Comparison of ENCODE assay signal across 31 mouse cellular contexts in genomic region chr5:57959317-57959716, GRCm38 (mm10).
DNase-seq lines count a peak whose midpoint lies in the region; ATAC-seq and TF ChIP-seq lines count a peak whose summit lies in the region.
"Had no signal": no experiment of that assay in that cellular context is flagged by ENCODE, and none has a peak within 500 bp of the region (broad histone marks: within the 10 kb centered on the region; RNA-seq: fewer than 3 reads in every experiment).

No protein-coding gene starts in this region.

- peak; percentile 69 for ATAC-seq in liver, embryonic 11.5 days (replicated peaks; ENCODE audit: low FRiP score)
- ATAC-seq in common myeloid progenitor, adult 5-6 weeks (replicated peaks; ENCODE audit: low read depth, poor library complexity, severe bottlenecking) = peak; percentile 92
- ATAC-seq in megakaryocyte progenitor cell, adult 5-6 weeks (replicated peaks; ENCODE audit: poor library complexity) = peak; percentile 90
- ATAC-seq in midbrain, embryonic 13.5 days = no peak
- ATAC-seq: forebrain, embryonic 16.5 days; hindbrain, embryonic 16.5 days; Patski had no signal

- no peaks in the 10 kb centered on the region for H3K79me2 ChIP-seq in MEL (ENCODE audit: control insufficient read depth, insufficient read depth, low read length, poor library complexity)

- 33% methylated on average over 1 of the region's 1 CpGs for WGBS in liver, embryonic 11.5 days
- 66% methylated on average over 1 of the region's 1 CpGs for WGBS in thymus, adult 2 months
- 81% methylated on average over 1 of the region's 1 CpGs for WGBS in midbrain, embryonic 13.5 days

- no peak overlapping the region for H3K4me3 ChIP-seq in liver, embryonic 11.5 days (ENCODE audit: low read depth, low read length)
- no peak overlapping the region for H3K4me3 ChIP-seq in MEL (ENCODE audit: control insufficient read depth in 1 of 2, insufficient read depth in 1 of 2, low read depth in 2 of 2, low read length in 2 of 2)
- H3K4me3 ChIP-seq in thymus, adult 2 months (ENCODE audit: control insufficient read depth, insufficient read depth, low read length) = no peak overlapping the region
- no peak overlapping the region for H3K4me3 ChIP-seq in midbrain, embryonic 13.5 days (replicated peaks)
- H3K4me3 ChIP-seq: embryonic facial prominence, embryonic 10.5 days; embryonic facial prominence, embryonic 13.5 days; erythroblast, embryonic 14.5 days; forebrain, embryonic 12.5 days; heart, adult 2 months; heart, embryonic 10.5 days; heart, embryonic 13.5 days; hindbrain, embryonic 10.5 days; hindbrain, embryonic 13.5 days had no signal

- no peak for TF ChIP-seq CTCF in MEL (IDR thresholded peaks at IDR 0.05 in 2 of 3, conservative IDR thresholded peaks at IDR 0.05 in 1 of 3; ENCODE audit: control insufficient read depth in 1 of 3, insufficient read depth in 1 of 3, low read depth in 2 of 3, low read length in 3 of 3, poor library complexity in 1 of 3, severe bottlenecking in 1 of 3)
- TF ChIP-seq CTCF in thymus, adult 2 months (IDR thresholded peaks at IDR 0.05; ENCODE audit: borderline replicate concordance, control insufficient read depth, extremely low read depth, insufficient read depth, low read length, poor library complexity) = no peak

- no peaks in the 10 kb centered on the region for H3K27me3 ChIP-seq in liver, embryonic 11.5 days (replicated peaks; ENCODE audit: control insufficient read depth, insufficient read depth, low read length)
- H3K27me3 ChIP-seq in MEL (ENCODE audit: control insufficient read depth in 1 of 2, insufficient read depth in 2 of 2, low read length in 2 of 2) = no peaks in the 10 kb centered on the region
- no peaks in the 10 kb centered on the region for H3K27me3 ChIP-seq in thymus, adult 2 months (ENCODE audit: control insufficient read depth, insufficient read depth, low read length)
- no peaks in the 10 kb centered on the region for H3K27me3 ChIP-seq in midbrain, embryonic 13.5 days
- H3K27me3 ChIP-seq: CH12.LX; embryonic facial prominence, embryonic 13.5 days; forebrain, embryonic 12.5 days; heart, embryonic 13.5 days; hindbrain, embryonic 13.5 days; Patski had no signal

- no peak overlapping the region for H3K4me2 ChIP-seq in liver, embryonic 11.5 days
- no peak overlapping the region for H3K4me2 ChIP-seq in midbrain, embryonic 13.5 days (replicated peaks)
- H3K4me2 ChIP-seq: embryonic facial prominence, embryonic 13.5 days; forebrain, embryonic 12.5 days; heart, embryonic 13.5 days; hindbrain, embryonic 13.5 days had no signal

- no peaks in the 10 kb centered on the region for H3K36me3 ChIP-seq in liver, embryonic 11.5 days (ENCODE audit: control insufficient read depth, insufficient read depth, low read length)
- H3K36me3 ChIP-seq in MEL (ENCODE audit: control insufficient read depth in 1 of 2, insufficient read depth in 2 of 2, low read length in 2 of 2) = peaks cover 0 to 5% of the 10 kb centered on the region in 2 experiments; a peak in 2 of 4 replicates
- no peaks in the 10 kb centered on the region for H3K36me3 ChIP-seq in thymus, adult 2 months (ENCODE audit: control insufficient read depth, insufficient read depth, low read length)
- H3K36me3 ChIP-seq in midbrain, embryonic 13.5 days = no peaks in the 10 kb centered on the region
- H3K36me3 ChIP-seq: embryonic facial prominence, embryonic 10.5 days; embryonic facial prominence, embryonic 13.5 days; forebrain, embryonic 12.5 days; heart, embryonic 10.5 days; heart, embryonic 13.5 days; hindbrain, embryonic 10.5 days; hindbrain, embryonic 13.5 days had no signal

- no peak for TF ChIP-seq RAD21 in MEL (IDR thresholded peaks at IDR 0.05; ENCODE audit: low read depth, low read length)

- H3K9me3 ChIP-seq in liver, embryonic 11.5 days (ENCODE audit: control insufficient read depth, low read length) = no peaks in the 10 kb centered on the region
- no peaks in the 10 kb centered on the region for H3K9me3 ChIP-seq in MEL (replicated peaks; ENCODE audit: insufficient read depth, low read length)
- H3K9me3 ChIP-seq in midbrain, embryonic 13.5 days = no peaks in the 10 kb centered on the region
- H3K9me3 ChIP-seq: embryonic facial prominence, embryonic 10.5 days; embryonic facial prominence, embryonic 13.5 days; forebrain, embryonic 12.5 days; heart, embryonic 10.5 days; heart, embryonic 13.5 days; hindbrain, embryonic 10.5 days; hindbrain, embryonic 13.5 days had no signal

- H3K4me1 ChIP-seq in liver, embryonic 11.5 days (replicated peaks; ENCODE audit: control insufficient read depth, insufficient read depth, low read length) = no peaks in the 10 kb centered on the region; the same call in 1 of the 2 replicates
- peaks cover 0 to 2% of the 10 kb centered on the region in 2 experiments; a peak in 3 of 4 replicates for H3K4me1 ChIP-seq in MEL (ENCODE audit: control insufficient read depth in 1 of 2, insufficient read depth in 2 of 2, low read length in 2 of 2)
- H3K4me1 ChIP-seq in thymus, adult 2 months (replicated peaks; ENCODE audit: control insufficient read depth, insufficient read depth, low read length) = no peaks in the 10 kb centered on the region
- H3K4me1 ChIP-seq in midbrain, embryonic 13.5 days (replicated peaks) = no peaks in the 10 kb centered on the region
- H3K4me1 ChIP-seq: embryonic facial prominence, embryonic 10.5 days; forebrain, embryonic 12.5 days; heart, embryonic 10.5 days; hindbrain, embryonic 10.5 days; hindbrain, embryonic 13.5 days had no signal

- TF ChIP-seq EP300 in MEL (IDR thresholded peaks at IDR 0.05; ENCODE audit: low read depth in 1 of 2, low read length in 2 of 2) = peak in 1 of 2 experiments; percentile 50; a peak in 2 of 4 replicates

- no peak overlapping the region for H3K27ac ChIP-seq in liver, embryonic 11.5 days (ENCODE audit: low read depth, low read length)
- H3K27ac ChIP-seq in MEL (ENCODE audit: control insufficient read depth, low read depth, low read length) = no peak overlapping the region
- no peak overlapping the region for H3K27ac ChIP-seq in thymus, adult 2 months (ENCODE audit: control insufficient read depth, insufficient read depth, low read length)
- no peak overlapping the region for H3K27ac ChIP-seq in midbrain, embryonic 13.5 days
- H3K27ac ChIP-seq: embryonic facial prominence, embryonic 10.5 days; embryonic facial prominence, embryonic 13.5 days; forebrain, embryonic 12.5 days; heart, adult 2 months; heart, embryonic 10.5 days; heart, embryonic 13.5 days; hindbrain, embryonic 10.5 days; hindbrain, embryonic 13.5 days had no signal

- DNase-seq in liver, embryonic 11.5 days (ENCODE audit: low spot score) = no peak
- no peak for DNase-seq in liver
- peak; percentile 46 for DNase-seq in MEL (ENCODE audit: low read depth, low spot score)
- DNase-seq in kidney, adult 9 months = no peak
- no peak for DNase-seq in thymus, adult 2 months
- DNase-seq: adrenal gland, postnatal 10 days; adrenal gland, postnatal 36 days; B cell, adult 2 months; cerebellum, adult 11 months; cerebellum, adult 2 months; cerebellum, adult 9-11 months; cerebellum, postnatal 25 days; embryo, embryonic 11 days; gastrocnemius, postnatal 10 days; gastrocnemius, postnatal 36 days; heart, adult 2 months had no signal

- no peak for TF ChIP-seq POLR2A in MEL (IDR thresholded peaks at IDR 0.05; ENCODE audit: control insufficient read depth in 1 of 2, insufficient read depth in 1 of 2, low read depth in 1 of 2, low read length in 2 of 2, poor library complexity in 1 of 2)
- no peak for TF ChIP-seq POLR2A in thymus, adult 2 months (IDR thresholded peaks at IDR 0.05; ENCODE audit: control insufficient read depth, extremely low read depth, insufficient read depth, low read length, poor library complexity)

- H3K9ac ChIP-seq in liver, embryonic 11.5 days (ENCODE audit: low read depth, low read length) = no peak overlapping the region
- no peak overlapping the region for H3K9ac ChIP-seq in MEL (ENCODE audit: control insufficient read depth, low read depth, low read length, poor library complexity, severe bottlenecking)
- no peak overlapping the region for H3K9ac ChIP-seq in midbrain, embryonic 13.5 days (replicated peaks)
- H3K9ac ChIP-seq: embryonic facial prominence, embryonic 13.5 days; forebrain, embryonic 12.5 days; heart, embryonic 13.5 days; hindbrain, embryonic 13.5 days had no signal

TF ChIP-seq in MEL, 35 proteins besides CTCF, POLR2A, EP300 and RAD21 (continues in another document):
- no peak for TF ChIP-seq ELF1 (IDR thresholded peaks at IDR 0.05; ENCODE audit: low read depth, low read length)
- TF ChIP-seq ETS1 (IDR thresholded peaks at IDR 0.05; ENCODE audit: low read depth, low read length) = peak; percentile 39; the same call in 1 of the 2 replicates
- TF ChIP-seq MEF2A (IDR thresholded peaks at IDR 0.05; ENCODE audit: extremely low read depth, insufficient replicate concordance, low read depth, low read length, poor library complexity, severe bottlenecking) = no peak
- no peak for TF ChIP-seq USF2 (IDR thresholded peaks at IDR 0.05; ENCODE audit: borderline replicate concordance in 1 of 2, insufficient read depth in 1 of 2, low read depth in 1 of 2, low read length in 2 of 2)
- TF ChIP-seq BHLHE40 (IDR thresholded peaks at IDR 0.05; ENCODE audit: borderline replicate concordance, low read depth, low read length) = no peak
- peak; percentile 53; the same call in 1 of the 2 replicates for TF ChIP-seq GATA1 (IDR thresholded peaks at IDR 0.05; ENCODE audit: low read depth, low read length)
- TF ChIP-seq HCFC1 (IDR thresholded peaks at IDR 0.05; ENCODE audit: low read depth, low read length) = no peak
- TF ChIP-seq RCOR1 (IDR thresholded peaks at IDR 0.05; ENCODE audit: low read depth, low read length) = peak; percentile 96
- no peak for TF ChIP-seq ZC3H11A (IDR thresholded peaks at IDR 0.05; ENCODE audit: low read depth, low read length)
- 0 out of 2 replicates have a peak, but pooled peaks have one; percentile 15 for TF ChIP-seq MAFK (IDR thresholded peaks at IDR 0.05; ENCODE audit: borderline replicate concordance, low read depth, low read length)
- TF ChIP-seq MXI1 (IDR thresholded peaks at IDR 0.05; ENCODE audit: low read depth, low read length) = peak; percentile 29; the same call in 1 of the 2 replicates
- TF ChIP-seq GABPA (IDR thresholded peaks at IDR 0.05; ENCODE audit: low read depth, low read length) = no peak
- no peak for TF ChIP-seq ZMIZ1 (IDR thresholded peaks at IDR 0.05; ENCODE audit: low read depth, low read length)
- no peak for TF ChIP-seq E2F4 (IDR thresholded peaks at IDR 0.05; ENCODE audit: borderline replicate concordance, low read depth, low read length)
- TF ChIP-seq USF1 (IDR thresholded peaks at IDR 0.05; ENCODE audit: low read depth, low read length) = no peak
- no peak for TF ChIP-seq TBP (IDR thresholded peaks at IDR 0.05; ENCODE audit: low read depth, low read length)
- TF ChIP-seq SIN3A (IDR thresholded peaks at IDR 0.05; ENCODE audit: low read length) = 0 out of 2 replicates have a peak, but pooled peaks have one; percentile 18
- no peak for TF ChIP-seq POLR2AphosphoS5 (IDR thresholded peaks at IDR 0.05; ENCODE audit: borderline replicate concordance, low read depth, low read length)
- TF ChIP-seq ZNF384 (IDR thresholded peaks at IDR 0.05; ENCODE audit: low read depth, low read length) = no peak
- no peak for TF ChIP-seq MAZ (IDR thresholded peaks at IDR 0.05; ENCODE audit: low read depth, low read length)
